Mouse (Mus musculus): ENCODE measurements around the gene Iqcd. TPM values are rescaled to one million over a fixed set of nuclear protein-coding genes. Genes with fewer than 3 reads are reported as not detected.

The Iqcd gene
- 1 to 10 TPM in 1 of 2 experiments, under 1 TPM in 1; 0.52 to 2.4 TPM for total RNA-seq (2021)
- long read RNA-seq, experiment 1, result 0 reads
- long read RNA-seq, experiment 2, partial matches to known transcripts, result 0 of 2 reads
- long read RNA-seq, experiment 2, other reads (novel, unspliced or antisense), result 0 of 2 reads

- DNase-seq (ENCODE audit: low spot score in 2 of 2), result peak; percentile 98 to 100
These were observed at the start of gene Iqcd, which contains the start of gene Tpcn1 for GRCm38 (mm10) chr5:120588569-120589094. Iqcd (plus strand) TSS chr5:120589016. Tpcn1 (minus strand) TSS chr5:120588673.

GRCm38 (mm10) chr5:120548236-120548850 lies 40.5 kb upstream of the Iqcd start:
- no peak for DNase-seq (ENCODE audit: low spot score in 2 of 2)

GRCm38 (mm10) chr5:120550137-120550536 lies 38.7 kb upstream of the Iqcd start:
- no peak for DNase-seq (ENCODE audit: low spot score in 2 of 2)

- DNase-seq (ENCODE audit: low spot score in 2 of 2), result no peak
These were observed 38.1 kb upstream of the Iqcd start for GRCm38 (mm10) chr5:120550673-120551072.

GRCm38 (mm10) chr5:120555871-120556270 lies 32.9 kb upstream of the Iqcd start:
- DNase-seq (ENCODE audit: low spot score in 2 of 2), result no peak

- DNase-seq (ENCODE audit: low spot score in 2 of 2), result no peak
These were observed 30.8 kb upstream of the Iqcd start for GRCm38 (mm10) chr5:120558041-120558440.

- DNase-seq (ENCODE audit: low spot score in 2 of 2), result no peak
These were observed 30.1 kb upstream of the Iqcd start for GRCm38 (mm10) chr5:120558762-120559161.

GRCm38 (mm10) chr5:120560129-120560615 lies 28.6 kb upstream of the Iqcd start:
- DNase-seq (ENCODE audit: low spot score in 2 of 2), result no peak

DNA sequence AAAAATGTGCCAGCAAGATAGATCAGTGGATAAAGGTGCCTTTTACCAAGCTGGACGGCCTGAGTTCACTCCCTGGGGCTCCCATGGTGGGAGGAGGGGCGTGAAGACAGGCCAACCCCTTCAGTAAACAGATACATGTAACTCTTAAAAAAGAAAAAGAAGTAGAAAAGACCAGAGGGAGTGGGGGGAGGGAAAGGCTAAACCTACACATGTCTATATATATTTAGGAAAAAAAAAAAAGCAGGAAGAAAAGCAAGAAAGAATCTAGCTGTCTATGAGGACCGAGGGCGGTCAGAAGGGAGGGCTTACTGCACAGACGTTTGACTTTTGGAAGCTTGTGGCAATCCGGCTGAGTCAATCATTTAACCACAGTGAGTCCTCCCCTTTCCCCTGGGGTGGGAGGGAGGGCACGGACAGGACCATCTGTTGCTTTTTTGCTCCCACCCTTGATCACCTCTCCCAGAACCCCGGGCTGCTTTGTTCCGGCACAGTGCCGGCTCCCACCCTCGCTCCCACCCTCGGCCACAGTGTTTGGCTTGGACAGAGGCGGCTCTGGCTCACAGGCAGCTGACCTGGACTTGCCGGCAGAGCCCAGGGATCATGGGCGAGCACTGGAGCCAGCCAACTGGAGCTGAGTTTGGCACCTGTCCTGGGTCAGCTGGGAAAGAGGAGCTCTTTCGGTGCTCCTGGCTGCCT lies 28.1 kb upstream of the Iqcd start:
- DNase-seq (ENCODE audit: low spot score in 2 of 2), result peak in 1 of 2 experiments; percentile 63

DNA sequence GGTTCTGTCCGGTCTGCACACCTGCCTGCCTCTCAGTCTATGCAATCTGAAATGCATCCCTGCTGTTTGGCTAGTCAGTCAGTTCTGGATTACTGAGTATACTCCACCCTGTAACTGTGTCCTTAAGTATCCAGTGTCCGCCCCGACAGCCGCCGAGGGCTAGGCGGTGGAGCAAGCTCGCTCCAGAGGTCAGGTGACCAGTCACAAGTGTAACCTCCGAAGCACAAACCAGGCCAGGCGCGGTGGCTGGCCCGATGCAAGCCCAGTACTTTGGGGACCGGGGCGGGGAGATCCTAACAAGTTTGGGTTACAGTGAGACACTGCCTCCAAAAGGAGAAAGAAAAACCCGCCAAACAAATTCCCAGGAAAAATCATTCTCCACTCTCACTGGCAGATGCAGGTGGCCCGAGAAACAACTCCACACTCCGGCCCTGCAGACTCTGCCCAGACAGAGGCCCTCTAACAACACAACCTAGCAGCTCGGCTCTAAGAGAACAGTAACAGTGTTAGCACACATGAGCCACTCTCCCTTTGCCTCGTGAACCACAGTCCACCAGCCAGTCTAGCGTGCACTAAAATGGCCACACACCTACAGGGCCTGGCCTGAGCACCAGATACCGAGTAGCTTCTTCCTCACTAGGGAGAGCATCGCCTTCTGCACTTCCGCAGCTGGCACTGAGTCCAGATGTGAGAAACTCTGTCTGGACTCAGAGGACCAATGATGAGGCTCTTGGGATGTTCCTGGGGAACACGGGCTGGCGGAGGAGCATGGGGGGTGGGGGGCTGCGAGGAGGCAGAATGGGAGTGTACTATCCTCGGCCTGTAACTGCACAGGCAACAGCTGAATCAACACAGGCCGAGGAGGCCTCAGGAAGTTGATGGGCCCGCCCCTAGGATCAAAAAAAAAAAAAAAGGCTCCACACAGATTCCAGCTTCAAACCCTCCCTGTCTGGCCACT lies 25.6 kb upstream of the Iqcd start:
- DNase-seq (ENCODE audit: low spot score in 2 of 2), result no peak

DNA sequence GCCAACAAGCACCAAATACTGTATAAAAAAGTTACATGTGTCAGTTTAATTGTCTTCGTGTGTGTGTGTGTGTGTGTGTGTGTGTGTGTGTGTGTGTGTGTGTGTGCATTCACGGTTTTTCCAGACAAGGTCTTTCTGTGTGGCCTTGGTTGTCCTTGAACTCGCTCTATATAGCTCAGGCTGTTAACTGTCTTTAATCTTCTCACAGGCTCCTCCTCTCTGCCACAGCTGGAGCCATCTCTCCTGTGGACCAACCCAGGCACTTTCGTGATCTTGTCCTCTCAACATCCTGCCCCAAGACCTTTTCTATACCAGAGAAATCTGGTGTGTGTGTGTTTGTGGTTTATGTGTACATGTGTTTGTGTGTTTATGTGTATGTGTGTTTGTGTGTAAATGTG lies 24.9 kb upstream of the Iqcd start:
- no peak for DNase-seq (ENCODE audit: low spot score in 2 of 2)

- no peak for DNase-seq (ENCODE audit: low spot score in 2 of 2)
These were observed 23.5 kb upstream of the Iqcd start for GRCm38 (mm10) chr5:120565171-120565905.

DNA sequence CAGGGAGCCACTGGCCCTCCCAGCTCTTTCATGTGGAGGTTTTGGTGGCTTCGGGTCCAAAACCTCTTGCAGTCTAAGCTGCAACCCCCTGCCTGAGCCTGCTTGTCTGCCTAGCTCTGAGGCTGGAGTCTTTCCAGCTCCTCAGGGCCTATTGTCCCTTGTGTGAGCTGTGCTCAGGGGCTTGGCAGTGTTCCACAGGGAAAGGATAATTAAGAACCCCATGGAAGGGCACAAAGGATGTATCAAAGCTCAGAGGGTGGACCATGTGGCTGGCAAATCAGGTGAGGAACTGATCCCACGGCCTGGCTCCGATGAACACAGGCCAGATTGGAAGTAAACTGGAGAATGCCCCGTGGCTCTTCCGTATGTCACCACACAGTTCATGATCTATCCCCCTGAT lies 22.7 kb upstream of the Iqcd start:
- DNase-seq (ENCODE audit: low spot score in 2 of 2), result peak in 1 of 2 experiments; percentile 80

GRCm38 (mm10) chr5:120566681-120567252 lies 22.0 kb upstream of the Iqcd start:
- no peak for DNase-seq (ENCODE audit: low spot score in 2 of 2)

DNA sequence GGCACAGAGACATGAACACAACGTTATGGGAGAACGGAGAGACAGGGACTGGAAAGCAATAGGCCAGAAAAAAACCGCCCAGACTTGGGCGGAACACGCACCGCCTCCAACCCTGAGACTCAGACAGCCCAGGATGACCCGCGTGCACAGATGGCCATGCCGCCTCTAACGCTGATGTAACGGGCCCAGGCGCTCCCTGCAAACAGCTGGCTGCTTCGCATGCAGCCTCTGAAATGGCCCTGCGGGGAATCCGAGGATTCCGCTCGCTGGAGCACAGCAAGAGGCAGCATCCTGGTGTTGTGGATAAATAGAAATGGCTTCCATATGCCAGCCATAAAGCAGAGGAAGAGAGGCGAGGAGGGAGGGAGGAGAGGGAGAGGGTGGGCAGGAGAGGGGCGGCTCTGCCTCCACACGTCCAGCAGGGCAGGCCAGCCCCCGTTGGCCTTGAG lies 21.5 kb upstream of the Iqcd start:
- DNase-seq (ENCODE audit: low spot score in 2 of 2), result no peak

GRCm38 (mm10) chr5:120567761-120568211 lies 21.0 kb upstream of the Iqcd start:
- DNase-seq (ENCODE audit: low spot score in 2 of 2), result no peak

GRCm38 (mm10) chr5:120568336-120568768 lies 20.5 kb upstream of the Iqcd start:
- DNase-seq (ENCODE audit: low spot score in 2 of 2), result no peak

DNA sequence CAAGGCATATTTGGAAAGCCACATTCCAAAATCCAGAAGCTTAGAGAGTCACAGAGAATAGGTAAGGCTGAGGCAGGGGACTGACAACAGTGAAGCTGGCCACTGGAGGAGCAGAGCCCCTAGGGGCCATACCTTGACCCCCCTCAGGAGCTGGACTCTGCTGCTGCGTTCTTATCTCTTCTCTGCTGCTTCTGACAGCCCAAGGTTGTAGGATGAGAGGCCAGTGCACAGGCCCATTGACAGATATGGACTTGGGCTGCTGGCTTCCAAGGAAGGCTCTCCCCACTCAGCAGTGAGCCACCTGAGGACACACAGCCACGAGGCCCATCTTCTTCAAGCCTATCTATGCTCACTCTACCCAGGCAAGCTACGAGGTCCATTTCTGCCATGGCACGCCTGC lies 19.9 kb upstream of the Iqcd start:
- DNase-seq (ENCODE audit: low spot score in 2 of 2), result no peak

DNA sequence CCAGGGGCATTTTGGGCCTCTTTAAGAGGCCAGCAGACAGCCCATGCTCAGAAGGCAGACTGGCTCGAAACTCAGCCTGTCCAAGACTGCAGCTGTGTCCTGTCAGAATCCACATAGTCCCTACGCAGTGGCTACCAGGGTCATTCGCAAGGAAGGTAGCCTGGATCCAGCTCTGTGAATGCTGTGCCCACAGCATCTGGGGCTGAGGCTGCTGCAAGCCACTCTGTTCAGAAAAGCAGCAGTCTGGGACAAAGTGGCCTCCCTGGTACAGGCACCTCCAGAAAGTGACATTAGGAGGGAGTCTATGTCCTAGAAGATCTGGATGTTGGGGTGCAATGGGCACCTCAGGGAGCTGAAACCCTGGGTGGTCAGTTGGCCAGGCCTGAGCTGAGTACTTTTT lies 19.0 kb upstream of the Iqcd start:
- DNase-seq (ENCODE audit: low spot score in 2 of 2), result no peak

Measured in layer of hippocampus, postnatal 14 days (tissue).